Mouse (Mus musculus) heart, embryonic 10.5 days (tissue): ENCODE results near the gene Gipc3. TPM values are rescaled to one million over a fixed set of nuclear protein-coding genes. Genes with fewer than 3 reads are reported as not detected.
A peak's percentile ranks its signal among the peaks of the same experiment; 100 is the strongest.

ENCODE experiments used
- DNase-seq: peaks from one replicate; pipeline ENCODE4 v3.0.0-alpha.2; 2017; ENCODE audit warnings: low spot score
- H3K27ac ChIP-seq: fragments of 300-500 bp; sonication (generic); 2 replicates; pipeline ENCODE4 v1.5.1; 2016; ENCODE audit warnings: mild to moderate bottlenecking
- H3K27me3 ChIP-seq: fragments of 300-500 bp; sonication (generic); 2 replicates; pipeline ENCODE4 v1.6.1; 2016; ENCODE audit warnings: mild to moderate bottlenecking; ENCODE audit not compliant: poor library complexity, insufficient read depth, severe bottlenecking
- H3K36me3 ChIP-seq: fragments of 300-500 bp; sonication (generic); 2 replicates; pipeline ENCODE4 v1.6.1; 2016; ENCODE audit warnings: mild to moderate bottlenecking, moderate library complexity
- H3K4me1 ChIP-seq: fragments of 300-500 bp; sonication (generic); 2 replicates; pipeline ENCODE4 v1.6.1; 2016; ENCODE audit warnings: mild to moderate bottlenecking
- H3K4me3 ChIP-seq: fragments of 300-500 bp; sonication (generic); 2 replicates; pipeline ENCODE4 v1.5.1; 2016; ENCODE audit warnings: mild to moderate bottlenecking, moderate library complexity
- H3K9me3 ChIP-seq: fragments of 300-500 bp; sonication (generic); 2 replicates; pipeline ENCODE4 v1.6.1; 2016; ENCODE audit warnings: mild to moderate bottlenecking, moderate library complexity
- WGBS: fragments of 180-500 bp; shearing (Covaris S2); methylation state at CpG from one replicate; pipeline ENCODE4 v1.1.7; 2016; 5-methylcytosine and 5-hydroxymethylcytosine counted together
- microRNA-seq: library from miRNA; unstranded; fragments of <30 nt; microRNA quantifications from one replicate; pipeline ENCODE4, GENCODE M21; 2017
- polyA plus RNA-seq: library from polyadenylated mRNA; unstranded; fragments of >200 nt; fragmentation: Nextera tagmentation; extraction: Ambion mirVana; gene quantifications from 2 replicates; pipeline ENCODE4 v1.2.1, GENCODE M21; 2016

Gene Gipc3
- polyA plus RNA-seq, 1 experiment from 2014 or later, result not detected

GRCm38 (mm10) chr10:81286586-81286985 lies 56.5 kb downstream of the Gipc3 start:
- no peak overlapping the region for H3K27ac ChIP-seq
- no peak overlapping the region for H3K4me3 ChIP-seq
- peaks cover 30% of the 10 kb centered on the region for H3K4me1 ChIP-seq
- DNase-seq, result no peak
- H3K36me3 ChIP-seq, result no peaks in the 10 kb centered on the region
- peaks cover 83% of the 10 kb centered on the region for H3K27me3 ChIP-seq
- WGBS, result 38% methylated on average over 6 of the region's 6 CpGs
- H3K9me3 ChIP-seq, result no peaks in the 10 kb centered on the region

GRCm38 (mm10) chr10:81285694-81286450 lies 57.2 kb downstream of the Gipc3 start:
- WGBS, result 2% methylated on average over 54 of the region's 54 CpGs
- H3K9me3 ChIP-seq, result no peaks in the 10 kb centered on the region
- H3K4me1 ChIP-seq, result peaks cover 29% of the 10 kb centered on the region
- DNase-seq, result peak; percentile 96
- peak overlapping the region; percentile 84 for H3K27ac ChIP-seq
- H3K36me3 ChIP-seq, result no peaks in the 10 kb centered on the region
- H3K4me3 ChIP-seq, result peak overlapping the region; percentile 55
- peaks cover 83% of the 10 kb centered on the region for H3K27me3 ChIP-seq

Small RNA genes lying within 50 kb of the gene (microRNA-seq; reads per million reads assigned to microRNA genes)
- not detected for gene Mir6913

Other genes starting within 250 kb of the Gipc3 start
- gene Creb3l3, start 244.4 kb downstream of the Gipc3 start, polyA plus RNA-seq, result 0.43 and 2.4 TPM in 2 replicates
- 173 and 196 TPM in 2 replicates for gene Map2k2, start 237.4 kb downstream of the Gipc3 start, polyA plus RNA-seq
- gene Zbtb7a, start 208.0 kb downstream of the Gipc3 start, polyA plus RNA-seq, result 17.6 and 18.6 TPM in 2 replicates
- 53.5 and 62.2 TPM in 2 replicates for gene Pias4, start 175.3 kb downstream of the Gipc3 start, polyA plus RNA-seq
- 447 and 460 TPM in 2 replicates for gene Eef2, start 166.6 kb downstream of the Gipc3 start, polyA plus RNA-seq
- 56.3 and 78.7 TPM in 2 replicates for gene Dapk3, start 160.3 kb downstream of the Gipc3 start, polyA plus RNA-seq
- not detected in 2 replicates for gene 4930442H23Rik, start 159.4 kb downstream of the Gipc3 start, polyA plus RNA-seq
- gene Nmrk2, start 141.2 kb downstream of the Gipc3 start, polyA plus RNA-seq, result 2.7 and 3.8 TPM in 2 replicates
- gene Atcay, start 112.4 kb downstream of the Gipc3 start, polyA plus RNA-seq, result 0.28 and 0.37 TPM in 2 replicates
- 4.9 and 5.6 TPM in 2 replicates for gene Zfr2, start 110.1 kb downstream of the Gipc3 start, polyA plus RNA-seq
- 1.2 and 2.2 TPM in 2 replicates for gene Matk, start 90.3 kb downstream of the Gipc3 start, polyA plus RNA-seq
- gene Mrpl54, start 76.3 kb downstream of the Gipc3 start, polyA plus RNA-seq, result 284 and 285 TPM in 2 replicates
- gene Apba3, start 76.3 kb downstream of the Gipc3 start, polyA plus RNA-seq, result 56.5 and 57.0 TPM in 2 replicates
- gene Tjp3, start 51.7 kb downstream of the Gipc3 start, polyA plus RNA-seq, result 1.8 and 4.4 TPM in 2 replicates
- gene Pip5k1c, start 50.3 kb downstream of the Gipc3 start, polyA plus RNA-seq, result 42.6 and 55.9 TPM in 2 replicates
- 37.2 and 51.6 TPM in 2 replicates for gene Cactin, start 22.2 kb downstream of the Gipc3 start, polyA plus RNA-seq
- gene Tbxa2r, start 14.5 kb downstream of the Gipc3 start, polyA plus RNA-seq, result 10.8 and 15.6 TPM in 2 replicates
- gene Hmg20b, start 7.2 kb upstream of the Gipc3 start, polyA plus RNA-seq, result 100 and 109 TPM in 2 replicates
- 10.3 and 12.8 TPM in 2 replicates for gene Mfsd12, start 14.2 kb upstream of the Gipc3 start, polyA plus RNA-seq
- gene 4930404N11Rik, start 22.6 kb upstream of the Gipc3 start, polyA plus RNA-seq, result 1.1 and 1.4 TPM in 2 replicates
- 105 and 117 TPM in 2 replicates for gene Fzr1, start 35.2 kb upstream of the Gipc3 start, polyA plus RNA-seq
- gene Dohh, start 41.2 kb upstream of the Gipc3 start, polyA plus RNA-seq, result 100 and 105 TPM in 2 replicates
- 2.2 and 3.1 TPM in 2 replicates for gene Gm48551, start 41.2 kb upstream of the Gipc3 start, polyA plus RNA-seq
- 1.1 and 1.7 TPM in 2 replicates for gene Gm48552, start 45.7 kb upstream of the Gipc3 start, polyA plus RNA-seq
- gene Smim24, start 49.8 kb upstream of the Gipc3 start, polyA plus RNA-seq, result 3.4 and 4.0 TPM in 2 replicates
- 23.0 and 24.3 TPM in 2 replicates for gene Nfic, start 112.4 kb upstream of the Gipc3 start, polyA plus RNA-seq
- 0.10 and 0.18 TPM in 2 replicates for gene Celf5, start 139.4 kb upstream of the Gipc3 start, polyA plus RNA-seq
- 75.3 and 86.1 TPM in 2 replicates for gene Ncln, start 153.1 kb upstream of the Gipc3 start, polyA plus RNA-seq
- 0.46 and 0.83 TPM in 2 replicates for gene S1pr4, start 156.9 kb upstream of the Gipc3 start, polyA plus RNA-seq
- gene Gna15, start 181.0 kb upstream of the Gipc3 start, polyA plus RNA-seq, result 2.8 and 4.8 TPM in 2 replicates
- 73.2 and 79.1 TPM in 2 replicates for gene Gna11, start 201.9 kb upstream of the Gipc3 start, polyA plus RNA-seq
- gene Aes, start 216.2 kb upstream of the Gipc3 start, polyA plus RNA-seq, result 467 and 523 TPM in 2 replicates
- gene Tle2, start 231.3 kb upstream of the Gipc3 start, polyA plus RNA-seq, result 17.4 and 18.3 TPM in 2 replicates